Mouse (Mus musculus) E14TG2a.4 (cell line): ENCODE measurements around the gene Rbm47.
A peak's percentile ranks its signal among the peaks of the same experiment; 100 is the strongest.

Source experiments
- H3K27me3 ChIP-seq: 2 replicates; pipeline ENCODE4 v1.6.1; 2014; ENCODE audit warnings: low read length, control low read depth; ENCODE audit not compliant: insufficient read depth
- H3K36me3 ChIP-seq: 2 replicates; pipeline ENCODE4 v1.6.1; 2014; ENCODE audit warnings: low read length, control low read depth; ENCODE audit not compliant: insufficient read depth
- H3K4me1 ChIP-seq: replicated peaks from 2 replicates; pipeline ENCODE4 v1.6.1; 2014; ENCODE audit warnings: low read depth, low read length, control low read depth
- H3K4me3 ChIP-seq: replicated peaks from 2 replicates; pipeline ENCODE4 v1.5.1; 2014; ENCODE audit warnings: mild to moderate bottlenecking, low read length
- H3K9me3 ChIP-seq: 2 replicates; pipeline ENCODE4 v1.6.1; 2014; ENCODE audit warnings: low read length, control low read depth
- CTCF ChIP-seq: conservative IDR thresholded peaks from 2 replicates; pipeline ENCODE4 v1.5.1; 2014; ENCODE audit warnings: low read length
- NANOG ChIP-seq: IDR thresholded peaks from 2 replicates; pipeline ENCODE4 v1.6.1; 2014; ENCODE audit warnings: borderline replicate concordance, low read length, mixed read lengths
- POU5F1 ChIP-seq: IDR thresholded peaks from 2 replicates; pipeline ENCODE4 v1.6.1; 2014; ENCODE audit warnings: low read length, borderline replicate concordance

The Rbm47 gene

DNA sequence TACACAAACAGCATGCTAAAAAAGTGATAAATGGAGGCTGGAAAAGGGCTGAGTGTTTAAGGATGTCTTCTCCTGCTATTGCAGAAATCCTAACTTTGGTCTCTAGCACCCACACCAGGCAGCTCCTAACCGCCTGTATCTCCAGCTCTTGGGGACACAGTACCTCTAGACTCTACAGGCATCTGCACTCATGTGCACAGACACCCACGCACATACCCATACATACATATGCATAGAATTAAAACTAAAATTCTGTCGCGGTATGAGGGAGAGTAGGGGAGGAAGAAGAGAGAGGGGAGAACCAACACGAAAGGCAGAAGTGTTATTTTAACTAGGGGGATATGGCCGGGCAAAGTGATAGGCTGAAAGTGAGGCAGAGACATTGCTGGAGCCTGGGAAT lies 33.7 kb downstream of the Rbm47 start:
- Histone ChIP-seq H3K4me3 (no peak overlapping the region), H3K27me3 (no peaks in the 10 kb centered on the region), H3K9me3 (no peaks in the 10 kb centered on the region), H3K4me1 (peaks cover 33% of the 10 kb centered on the region), H3K36me3 (no peaks in the 10 kb centered on the region; the same call in 1 of the 2 replicates)
- TF ChIP-seq CTCF (no peak), POU5F1 (no peak), NANOG (no peak)

DNA sequence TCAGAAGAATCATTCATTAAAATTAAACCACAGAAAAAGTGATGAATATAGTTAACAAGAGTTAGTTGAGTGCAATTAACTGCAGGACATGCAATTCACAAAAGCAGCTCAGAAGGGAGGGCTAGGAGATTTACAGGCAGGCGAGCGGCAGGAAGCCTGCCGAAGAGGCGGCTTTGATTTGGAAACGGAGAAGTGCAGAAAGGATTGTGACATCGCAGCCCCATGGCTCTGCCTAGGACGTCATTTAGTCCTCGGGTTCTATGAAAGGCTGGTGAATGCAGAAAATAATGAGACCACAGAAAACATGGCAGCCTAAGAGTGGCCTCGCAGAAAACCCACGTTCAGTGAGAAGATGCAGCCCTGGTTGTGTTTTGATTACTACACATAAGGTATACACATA lies 34.3 kb downstream of the Rbm47 start:
- H3K36me3 ChIP-seq, result no peaks in the 10 kb centered on the region; the same call in 1 of the 2 replicates
- TF ChIP-seq POU5F1 (no peak), NANOG (no peak), CTCF (no peak)
- no peak overlapping the region for H3K4me3 ChIP-seq
- peaks cover 30% of the 10 kb centered on the region for H3K4me1 ChIP-seq
- no peaks in the 10 kb centered on the region for H3K27me3 ChIP-seq
- H3K9me3 ChIP-seq, result no peaks in the 10 kb centered on the region

DNA sequence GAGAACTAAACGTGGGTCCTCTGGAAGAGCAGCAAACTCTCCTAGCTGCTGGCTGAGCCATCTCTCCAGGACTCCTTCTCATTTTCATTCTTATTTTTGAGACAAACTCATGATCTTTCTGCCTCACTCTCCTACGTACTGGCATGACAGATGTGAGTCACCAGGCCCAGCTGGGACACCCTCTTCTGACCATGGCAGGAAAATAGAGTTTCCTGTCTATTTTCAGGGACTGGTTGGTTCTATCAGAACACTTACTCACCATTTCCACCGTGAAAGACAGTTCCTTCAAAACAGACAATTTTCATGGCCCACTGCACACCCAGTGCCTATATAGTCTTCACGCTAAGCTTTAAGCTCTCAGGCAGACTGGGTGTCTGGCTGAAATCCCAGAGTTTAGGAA lies 35.7 kb downstream of the Rbm47 start:
- no peak overlapping the region for H3K4me3 ChIP-seq
- H3K9me3 ChIP-seq, result no peaks in the 10 kb centered on the region
- no peak for TF ChIP-seq NANOG
- TF ChIP-seq CTCF, result no peak
- no peak for TF ChIP-seq POU5F1
- peaks cover 30% of the 10 kb centered on the region for H3K4me1 ChIP-seq
- no peaks in the 10 kb centered on the region for H3K27me3 ChIP-seq
- no peaks in the 10 kb centered on the region; the same call in 1 of the 2 replicates for H3K36me3 ChIP-seq

DNA sequence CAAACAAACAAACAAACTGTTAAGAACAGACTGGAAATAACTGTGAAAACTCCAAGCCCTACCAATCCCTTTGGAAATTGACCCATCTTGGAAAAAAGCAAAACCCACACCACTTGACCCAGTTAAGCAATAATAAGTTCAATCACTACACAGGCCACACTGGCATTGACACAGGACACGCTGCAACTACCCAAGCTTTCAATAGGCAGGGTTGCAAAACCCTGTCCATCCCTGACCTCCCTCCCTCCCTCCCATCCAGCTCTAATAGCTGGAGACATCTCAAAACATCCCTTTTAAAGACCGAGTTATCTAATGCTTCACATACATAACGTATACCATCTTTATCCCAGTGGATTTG lies 37.1 kb downstream of the Rbm47 start:
- Histone ChIP-seq H3K4me3 (no peak overlapping the region), H3K27me3 (no peaks in the 10 kb centered on the region), H3K9me3 (no peaks in the 10 kb centered on the region), H3K4me1 (peaks cover 29% of the 10 kb centered on the region), H3K36me3 (no peaks in the 10 kb centered on the region; the same call in 1 of the 2 replicates)
- TF ChIP-seq CTCF (no peak), POU5F1 (no peak)

DNA sequence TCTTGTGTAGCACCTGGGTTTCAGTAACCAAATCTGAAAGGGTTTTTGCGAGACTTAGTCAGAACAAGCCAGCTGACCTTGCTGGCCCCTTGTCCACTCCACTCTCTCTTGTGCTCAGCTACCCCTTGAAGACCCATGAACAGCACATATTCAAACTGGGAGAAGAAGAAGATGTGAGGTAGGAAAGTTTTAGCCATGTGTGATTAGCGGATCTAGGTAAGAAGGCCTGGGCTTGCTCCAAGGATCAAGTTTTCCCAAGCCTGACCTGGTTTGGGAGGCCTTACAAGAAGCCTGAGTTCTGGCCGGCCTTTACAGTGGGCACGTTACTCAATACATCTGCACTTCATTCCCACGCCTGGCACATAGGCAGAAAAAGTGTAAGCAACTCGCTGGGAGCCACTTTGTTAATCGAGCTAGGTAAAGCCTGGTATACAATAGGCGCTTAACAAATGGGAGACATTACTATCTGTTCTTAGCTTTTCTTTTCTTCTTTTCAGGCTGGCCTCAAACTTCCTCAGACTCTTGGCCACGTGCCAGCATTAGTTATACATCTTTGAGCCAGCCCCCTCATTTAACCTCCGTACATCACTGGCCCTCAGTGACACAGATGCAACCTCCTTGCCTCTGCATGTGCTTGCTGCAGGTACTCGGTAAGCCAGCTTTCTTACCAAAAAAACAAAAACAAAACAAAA lies 37.6 kb downstream of the Rbm47 start:
- TF ChIP-seq NANOG (no peak), POU5F1 (no peak)
- H3K27me3 ChIP-seq, result no peaks in the 10 kb centered on the region
- H3K36me3 ChIP-seq, result peaks cover 4% of the 10 kb centered on the region
- no peak overlapping the region for H3K4me3 ChIP-seq
- H3K4me1 ChIP-seq, result peaks cover 24% of the 10 kb centered on the region
- 0 out of 2 replicates have a peak, but pooled peaks cover 3% of the 10 kb centered on the region for H3K9me3 ChIP-seq

DNA sequence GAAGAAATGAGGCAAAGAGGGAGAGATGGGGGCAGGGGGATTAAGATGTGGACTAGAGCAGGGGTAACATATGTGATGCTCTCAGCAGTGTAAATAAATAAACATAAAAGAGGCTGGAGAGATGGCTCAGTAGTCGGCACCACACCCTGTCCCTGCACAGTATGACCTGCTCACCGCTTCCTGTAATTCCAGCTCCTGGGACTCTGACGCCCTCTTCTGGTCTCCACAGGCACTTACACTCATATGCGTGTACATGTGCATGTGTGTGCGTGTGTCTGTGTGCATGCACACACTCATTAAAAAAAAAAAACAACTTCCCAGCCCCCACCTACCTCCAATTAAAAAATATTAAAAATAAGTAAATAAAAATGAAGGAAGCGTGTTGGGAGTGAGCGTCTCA lies 38.3 kb downstream of the Rbm47 start:
- no peak overlapping the region for H3K4me3 ChIP-seq
- H3K9me3 ChIP-seq, result 0 out of 2 replicates have a peak, but pooled peaks cover 6% of the 10 kb centered on the region
- peaks cover 7% of the 10 kb centered on the region for H3K36me3 ChIP-seq
- peaks cover 17% of the 10 kb centered on the region for H3K4me1 ChIP-seq
- peak; percentile 43 for TF ChIP-seq CTCF
- no peak for TF ChIP-seq POU5F1
- H3K27me3 ChIP-seq, result no peaks in the 10 kb centered on the region

DNA sequence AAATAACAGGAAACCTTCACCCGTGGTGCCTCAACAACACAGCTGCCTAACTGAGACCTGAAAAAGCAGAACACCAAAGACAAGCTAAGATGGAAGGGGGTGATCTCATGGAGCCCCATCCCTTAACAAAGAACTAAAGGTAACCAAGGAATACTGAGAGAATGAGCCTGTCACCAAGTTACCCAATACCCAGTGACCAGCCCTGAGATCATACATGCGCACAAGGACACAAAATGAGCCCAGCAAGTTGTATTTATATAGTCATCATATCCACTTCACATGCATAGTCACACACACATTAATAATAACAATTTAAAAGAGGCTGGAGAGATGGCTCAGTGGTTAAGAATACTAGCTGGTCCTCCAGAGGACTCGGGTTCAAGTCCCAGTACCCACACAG lies 44.0 kb downstream of the Rbm47 start:
- Histone ChIP-seq H3K36me3 (peaks cover 7% of the 10 kb centered on the region; the same call in 1 of the 2 replicates), H3K27me3 (no peaks in the 10 kb centered on the region), H3K9me3 (0 out of 2 replicates have a peak, but pooled peaks cover 6% of the 10 kb centered on the region), H3K4me1 (peaks cover 10% of the 10 kb centered on the region; the same call in 1 of the 2 replicates), H3K4me3 (no peak overlapping the region)
- TF ChIP-seq POU5F1, result no peak
- TF ChIP-seq NANOG, result no peak
- TF ChIP-seq CTCF, result no peak

DNA sequence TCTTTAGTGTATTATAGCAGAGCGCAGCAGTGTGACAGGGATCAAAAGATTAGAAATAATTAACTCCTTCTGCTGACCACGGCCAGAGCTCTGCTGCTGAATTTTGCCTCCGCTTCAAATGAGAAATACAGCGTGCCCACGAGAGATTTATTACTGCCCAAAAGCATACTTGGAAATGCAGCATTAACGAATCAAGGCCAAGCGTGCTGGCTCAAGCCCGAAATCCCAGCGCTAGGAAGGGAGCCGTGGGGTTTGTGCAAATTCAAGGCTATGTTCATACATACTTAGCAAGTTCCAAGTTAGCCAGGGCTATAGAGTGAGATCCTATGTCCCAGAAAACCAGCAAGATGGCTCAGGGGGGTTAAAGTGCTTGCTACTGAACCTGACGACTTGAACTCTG lies 47.5 kb downstream of the Rbm47 start:
- TF ChIP-seq POU5F1, result no peak
- TF ChIP-seq CTCF, result no peak
- no peak for TF ChIP-seq NANOG
- H3K4me3 ChIP-seq, result no peak overlapping the region
- peaks cover 40% of the 10 kb centered on the region for H3K4me1 ChIP-seq
- H3K9me3 ChIP-seq, result 0 out of 2 replicates have a peak, but pooled peaks cover 4% of the 10 kb centered on the region
- H3K36me3 ChIP-seq, result peaks cover 4% of the 10 kb centered on the region; the same call in 1 of the 2 replicates
- no peaks in the 10 kb centered on the region for H3K27me3 ChIP-seq

DNA sequence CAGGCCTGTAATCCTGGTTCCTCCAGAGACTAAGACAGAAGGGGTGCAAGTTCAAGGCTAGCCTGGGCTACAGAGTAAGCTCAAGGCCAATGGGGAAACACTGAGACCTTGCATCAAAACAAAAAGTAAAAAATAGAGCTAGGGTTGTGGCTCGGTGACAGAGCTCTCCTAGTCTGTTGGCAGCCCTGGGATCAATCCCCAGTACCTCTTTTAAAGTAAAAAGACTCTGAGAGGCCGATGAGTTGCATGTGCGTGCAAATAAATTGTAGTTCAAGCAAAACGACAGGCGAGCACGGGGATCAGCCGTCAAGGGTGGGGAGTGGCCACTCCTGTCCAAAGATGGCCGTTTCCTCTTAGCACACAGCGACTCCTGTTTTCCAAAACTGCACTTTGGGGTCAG lies 48.0 kb downstream of the Rbm47 start:
- H3K9me3 ChIP-seq, result no peaks in the 10 kb centered on the region
- no peak for TF ChIP-seq NANOG
- TF ChIP-seq CTCF, result no peak
- no peak for TF ChIP-seq POU5F1
- no peaks in the 10 kb centered on the region for H3K36me3 ChIP-seq
- H3K27me3 ChIP-seq, result no peaks in the 10 kb centered on the region
- H3K4me1 ChIP-seq, result peaks cover 40% of the 10 kb centered on the region
- no peak overlapping the region for H3K4me3 ChIP-seq

DNA sequence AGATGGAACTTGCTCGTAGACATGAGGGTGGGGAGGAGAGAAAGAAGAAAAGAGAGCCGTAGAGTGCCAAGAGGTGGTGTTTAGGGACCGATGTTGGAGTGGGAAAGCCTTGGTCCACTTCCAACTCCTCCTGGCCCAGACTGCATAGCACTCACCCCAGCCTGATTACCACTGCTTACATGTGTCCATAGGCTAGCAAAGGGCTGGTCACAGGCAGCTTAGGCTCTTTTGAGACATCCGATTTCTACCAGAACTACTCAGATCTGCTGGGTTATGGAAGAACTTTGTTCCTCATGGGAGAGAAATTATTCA lies 48.9 kb downstream of the Rbm47 start:
- peaks cover 40% of the 10 kb centered on the region for H3K4me1 ChIP-seq
- H3K27me3 ChIP-seq, result no peaks in the 10 kb centered on the region
- TF ChIP-seq CTCF, result no peak
- TF ChIP-seq POU5F1, result no peak
- no peak for TF ChIP-seq NANOG
- no peaks in the 10 kb centered on the region for H3K9me3 ChIP-seq
- no peak overlapping the region for H3K4me3 ChIP-seq
- no peaks in the 10 kb centered on the region for H3K36me3 ChIP-seq
